Mouse (Mus musculus): Measurements from ENCODE around the gene Obox6. TPM values are rescaled to one million over a fixed set of nuclear protein-coding genes. Genes with fewer than 3 reads are reported as not detected.

Gene Obox6
- not detected in 2 replicates for polyA plus RNA-seq (2016; fragmentation: Nextera tagmentation; extraction: Ambion mirVana)

DNA sequence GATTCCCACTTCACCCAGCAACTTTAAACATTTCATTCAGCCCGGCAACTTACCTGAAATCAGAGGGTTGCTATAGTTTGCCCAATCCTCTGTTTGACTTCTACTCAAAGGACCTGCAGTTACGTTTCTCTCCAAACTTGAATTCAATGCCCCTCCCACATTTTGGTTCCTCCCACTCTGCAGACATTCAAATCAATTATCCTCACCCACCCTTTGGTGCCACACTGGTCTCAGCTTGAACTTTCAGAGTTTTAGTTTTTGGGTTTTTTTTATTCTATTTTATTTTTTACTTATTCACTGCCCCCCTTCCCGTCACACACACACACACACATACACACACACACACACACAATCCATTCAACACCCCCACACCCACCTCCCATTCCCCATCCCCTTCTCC, at the start of gene Obox6:
Obox6 (minus strand) TSS at position 101 of the 400 bp plus-strand sequence.
- DNase-seq (ENCODE audit: low spot score) = no peak
- H3K36me3 ChIP-seq = no peaks in the 10 kb centered on the region
- H3K27ac ChIP-seq (replicated peaks) = no peak within 1 kb of the TSS
- no peaks in the 10 kb centered on the region for H3K4me1 ChIP-seq
- H3K9me3 ChIP-seq (replicated peaks) = peaks cover 39% of the 10 kb centered on the region
- no peak within 1 kb of the TSS for H3K4me3 ChIP-seq
- no peaks in the 10 kb centered on the region for H3K27me3 ChIP-seq (ENCODE audit: low read depth, poor library complexity, severe bottlenecking)
- 90% methylated on average over 3 of the region's 3 CpGs for WGBS

DNA sequence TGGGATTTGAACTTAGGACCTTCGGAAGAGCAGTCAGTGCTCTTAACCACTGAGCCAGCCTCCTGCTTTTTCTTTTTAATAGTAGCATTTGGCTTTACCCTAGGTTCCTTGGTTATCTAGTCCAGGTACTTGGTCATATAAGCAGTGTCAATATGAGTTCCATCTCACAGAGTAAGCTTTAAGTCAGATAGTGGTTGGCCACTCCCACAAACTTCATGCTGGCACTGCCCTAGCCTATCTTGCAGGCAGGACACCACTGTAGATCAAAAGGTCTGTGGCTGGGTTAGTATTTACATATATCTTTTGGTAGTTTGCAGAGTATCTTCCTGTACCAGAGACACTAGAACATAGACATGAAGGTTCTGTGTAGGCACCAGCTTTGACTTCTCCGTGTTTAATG, 44.6 kb upstream of the Obox6 start:
- Histone ChIP-seq H3K27me3 (ENCODE audit: low read depth, poor library complexity, severe bottlenecking) (no peaks in the 10 kb centered on the region), H3K4me3 (no peak overlapping the region), H3K36me3 (no peaks in the 10 kb centered on the region), H3K27ac (replicated peaks) (no peak overlapping the region), H3K9me3 (replicated peaks) (no peaks in the 10 kb centered on the region), H3K4me1 (peaks cover 30% of the 10 kb centered on the region)
- DNase-seq (ENCODE audit: low spot score) = no peak
- 88% methylated on average over 2 of the region's 2 CpGs for WGBS

DNA sequence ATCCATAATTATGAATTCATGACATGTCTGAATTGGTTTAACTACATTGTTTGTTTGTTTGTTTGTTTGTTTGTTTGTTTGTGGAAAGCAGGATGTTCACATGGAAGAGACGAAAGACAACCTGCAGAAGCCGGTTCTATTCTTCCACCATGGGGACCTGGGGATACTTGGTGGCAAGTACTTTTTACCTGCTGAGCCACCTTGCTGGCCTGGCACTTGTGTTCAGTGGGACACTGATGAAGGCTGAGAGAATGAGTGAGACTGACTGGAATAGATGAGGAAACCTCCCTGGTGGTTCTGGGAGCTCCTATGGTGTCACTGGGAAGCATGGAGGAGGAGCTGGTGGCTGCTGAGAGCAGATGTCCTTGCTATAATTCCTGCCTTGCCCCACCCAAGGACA, 42.8 kb upstream of the Obox6 start, which contains the start of gene Crxos:
Crxos (plus strand) TSS at position 301 of the 400 bp plus-strand sequence.
- Histone ChIP-seq H3K36me3 (no peaks in the 10 kb centered on the region), H3K27ac (replicated peaks) (peak within 1 kb of the TSS; percentile 74), H3K9me3 (replicated peaks) (no peaks in the 10 kb centered on the region), H3K4me3 (peak within 1 kb of the TSS; percentile 18; the same call in 1 of the 2 replicates), H3K4me1 (peaks cover 30% of the 10 kb centered on the region), H3K27me3 (ENCODE audit: low read depth, poor library complexity, severe bottlenecking) (no peaks in the 10 kb centered on the region)
- DNase-seq (ENCODE audit: low spot score) = no peak
- WGBS = 89% methylated on average over 2 of the region's 2 CpGs

- Histone ChIP-seq H3K36me3 (no peaks in the 10 kb centered on the region), H3K27ac (replicated peaks) (peak overlapping the region; percentile 74; the same call in 1 of the 2 replicates), H3K9me3 (replicated peaks) (no peaks in the 10 kb centered on the region), H3K4me1 (peaks cover 30% of the 10 kb centered on the region), H3K4me3 (0 out of 2 replicates have a peak overlapping the region, but pooled peaks have one; percentile 18), H3K27me3 (ENCODE audit: low read depth, poor library complexity, severe bottlenecking) (no peaks in the 10 kb centered on the region)
- no peak for DNase-seq (ENCODE audit: low spot score)
- 47% methylated on average over 3 of the region's 3 CpGs for WGBS
Measured at GRCm38 (mm10) chr7:15881831-15882230, 42.4 kb upstream of the Obox6 start.

DNA sequence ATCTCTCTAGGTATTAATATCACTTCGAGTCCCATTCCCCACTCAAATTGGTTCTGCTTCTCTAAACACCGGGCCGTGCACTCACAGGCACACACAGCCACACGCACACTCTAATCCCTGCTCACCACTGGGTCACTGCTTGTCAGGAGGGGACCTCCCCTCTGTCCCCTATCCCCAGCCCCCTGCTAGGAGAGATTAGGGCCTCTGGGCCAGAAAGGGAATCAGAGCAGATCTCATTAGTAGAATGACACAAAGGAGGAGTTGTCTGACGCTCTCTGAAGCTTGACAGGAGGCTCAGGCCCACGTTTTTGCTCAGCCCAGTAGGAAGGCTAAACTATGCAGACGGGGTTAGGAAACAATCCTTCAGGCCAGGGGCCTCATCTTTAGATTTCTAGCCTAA, 41.9 kb upstream of the Obox6 start:
- Histone ChIP-seq H3K27me3 (ENCODE audit: low read depth, poor library complexity, severe bottlenecking) (no peaks in the 10 kb centered on the region), H3K4me1 (peaks cover 30% of the 10 kb centered on the region), H3K4me3 (peak overlapping the region; percentile 18; the same call in 1 of the 2 replicates), H3K27ac (replicated peaks) (peak overlapping the region; percentile 74), H3K9me3 (replicated peaks) (no peaks in the 10 kb centered on the region), H3K36me3 (no peaks in the 10 kb centered on the region)
- 2% methylated on average over 7 of the region's 7 CpGs for WGBS
- DNase-seq (ENCODE audit: low spot score) = peak; percentile 70

- DNase-seq (ENCODE audit: low spot score) = no peak
- 32% methylated on average over 4 of the region's 4 CpGs for WGBS
- Histone ChIP-seq H3K27ac (replicated peaks) (peak within 1 kb of the TSS; percentile 74), H3K9me3 (replicated peaks) (no peaks in the 10 kb centered on the region), H3K4me1 (peaks cover 25% of the 10 kb centered on the region), H3K4me3 (no peak within 1 kb of the TSS), H3K36me3 (no peaks in the 10 kb centered on the region), H3K27me3 (ENCODE audit: low read depth, poor library complexity, severe bottlenecking) (no peaks in the 10 kb centered on the region)
Measured at GRCm38 (mm10) chr7:15879756-15880155, 40.3 kb upstream of the Obox6 start, which contains the start of gene Crx. TSS of gene Crx (minus strand) at chr7:15879968.

- DNase-seq (ENCODE audit: low spot score) = no peak
- 69% methylated on average over 4 of the region's 4 CpGs for WGBS
- Histone ChIP-seq H3K9me3 (replicated peaks) (no peaks in the 10 kb centered on the region), H3K4me1 (peaks cover 5% of the 10 kb centered on the region), H3K27ac (replicated peaks) (peak overlapping the region; percentile 2; the same call in 1 of the 2 replicates), H3K4me3 (no peak overlapping the region), H3K27me3 (ENCODE audit: low read depth, poor library complexity, severe bottlenecking) (no peaks in the 10 kb centered on the region), H3K36me3 (no peaks in the 10 kb centered on the region)
Measured at GRCm38 (mm10) chr7:15864104-15864503, 24.6 kb upstream of the Obox6 start.

DNA sequence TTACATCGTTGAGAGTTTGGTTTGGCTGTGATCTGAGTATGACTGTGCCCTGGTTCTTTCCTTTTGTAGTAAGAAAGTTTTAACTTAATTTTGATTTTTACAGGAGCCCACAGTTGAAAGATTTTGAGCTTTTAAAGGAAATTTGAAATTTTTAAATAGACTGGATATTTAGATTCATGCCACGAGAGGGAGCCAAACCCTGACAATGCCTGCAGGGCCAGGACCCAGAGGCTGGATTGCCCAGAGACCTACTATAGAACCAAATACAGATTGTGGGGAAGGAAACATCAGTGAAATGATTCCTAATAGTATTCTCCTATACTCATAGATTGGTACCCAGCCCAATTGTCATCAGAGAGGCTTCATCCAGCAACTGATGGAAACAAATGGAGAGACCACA, 20.2 kb upstream of the Obox6 start:
- no peak for DNase-seq (ENCODE audit: low spot score)
- H3K4me1 ChIP-seq = peaks cover 5% of the 10 kb centered on the region
- no peaks in the 10 kb centered on the region for H3K27me3 ChIP-seq (ENCODE audit: low read depth, poor library complexity, severe bottlenecking)
- WGBS = 46% methylated on average over 2 of the region's 2 CpGs
- no peak overlapping the region for H3K27ac ChIP-seq (replicated peaks)
- H3K9me3 ChIP-seq (replicated peaks) = no peaks in the 10 kb centered on the region
- no peaks in the 10 kb centered on the region for H3K36me3 ChIP-seq
- no peak overlapping the region for H3K4me3 ChIP-seq

Other genes with a start within 250 kb of the Obox6 start
- not detected in 2 replicates for gene Obox3, start 199.8 kb downstream of the Obox6 start, polyA plus RNA-seq (2016; fragmentation: Nextera tagmentation; extraction: Ambion mirVana)
- gene Obox5, start 89.5 kb downstream of the Obox6 start, polyA plus RNA-seq (2016; fragmentation: Nextera tagmentation; extraction: Ambion mirVana) = not detected in 2 replicates
- 0.15 and 0.53 TPM in 2 replicates for gene Crx, start 40.3 kb upstream of the Obox6 start, polyA plus RNA-seq (2016; fragmentation: Nextera tagmentation; extraction: Ambion mirVana)
- gene Crxos, start 42.9 kb upstream of the Obox6 start, polyA plus RNA-seq (2016; fragmentation: Nextera tagmentation; extraction: Ambion mirVana) = not detected in 2 replicates
- 864 and 990 TPM in 2 replicates for gene Selenow, start 82.7 kb upstream of the Obox6 start, polyA plus RNA-seq (2016; fragmentation: Nextera tagmentation; extraction: Ambion mirVana)
- gene Nop53, start 106.4 kb upstream of the Obox6 start, polyA plus RNA-seq (2016; fragmentation: Nextera tagmentation; extraction: Ambion mirVana) = 181 and 183 TPM in 2 replicates
- gene Ehd2, start 127.9 kb upstream of the Obox6 start, polyA plus RNA-seq (2016; fragmentation: Nextera tagmentation; extraction: Ambion mirVana) = 12.5 and 13.6 TPM in 2 replicates
- 6.9 and 8.2 TPM in 2 replicates for gene Bicra, start 208.2 kb upstream of the Obox6 start, polyA plus RNA-seq (2016; fragmentation: Nextera tagmentation; extraction: Ambion mirVana)
- gene Zfp541, start 222.1 kb upstream of the Obox6 start, polyA plus RNA-seq (2016; fragmentation: Nextera tagmentation; extraction: Ambion mirVana) = not detected in 2 replicates